Mouse (Mus musculus): Measurements from ENCODE around the gene Slc25a36.

Gene Slc25a36

GRCm38 (mm10) chr9:97046240-97046639 is 64.7 kb downstream of the Slc25a36 start:
- no peak for DNase-seq (ENCODE audit: low spot score in 2 of 2)

DNA sequence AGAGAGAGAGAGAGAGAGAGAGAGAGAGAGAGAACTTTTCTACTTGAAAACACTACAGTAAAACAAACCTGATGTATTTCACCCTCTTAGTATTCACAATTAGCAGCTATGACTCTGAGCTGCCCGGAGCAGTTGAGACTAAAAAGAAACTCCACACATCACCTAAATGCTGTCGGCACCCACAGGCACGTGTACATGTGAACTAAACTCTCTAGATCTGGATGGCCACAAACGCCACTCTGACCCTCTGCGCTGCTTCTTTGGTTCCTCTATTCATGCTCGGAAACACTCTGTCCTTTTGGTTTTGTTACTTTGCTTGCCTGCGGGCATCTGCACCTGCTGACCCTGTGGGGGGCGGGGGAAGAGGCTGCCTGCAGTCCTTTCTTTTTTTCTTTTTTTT is 69.3 kb downstream of the Slc25a36 start:
- DNase-seq (ENCODE audit: low spot score in 2 of 2): no peak

DNA sequence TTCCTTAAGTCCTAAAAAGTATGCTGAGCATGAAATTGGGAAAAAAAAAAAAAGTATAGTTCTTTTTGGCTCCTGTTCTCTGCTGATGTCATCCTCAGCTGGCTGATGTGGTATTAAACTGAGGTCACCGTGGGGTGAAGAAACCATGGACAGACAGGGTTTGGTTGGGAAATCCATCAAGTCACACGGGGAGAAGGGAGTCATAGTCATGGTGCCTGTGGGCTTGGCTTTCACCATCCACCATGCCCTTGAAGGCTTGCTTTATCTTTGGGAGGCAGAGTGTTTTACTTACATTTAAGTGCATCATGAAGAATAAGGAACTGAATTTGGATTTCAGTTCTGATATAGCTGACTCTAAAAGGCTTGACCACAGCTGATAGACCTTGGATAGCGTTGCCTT is 72.9 kb downstream of the Slc25a36 start:
- no peak for DNase-seq (ENCODE audit: low spot score in 2 of 2)

DNA sequence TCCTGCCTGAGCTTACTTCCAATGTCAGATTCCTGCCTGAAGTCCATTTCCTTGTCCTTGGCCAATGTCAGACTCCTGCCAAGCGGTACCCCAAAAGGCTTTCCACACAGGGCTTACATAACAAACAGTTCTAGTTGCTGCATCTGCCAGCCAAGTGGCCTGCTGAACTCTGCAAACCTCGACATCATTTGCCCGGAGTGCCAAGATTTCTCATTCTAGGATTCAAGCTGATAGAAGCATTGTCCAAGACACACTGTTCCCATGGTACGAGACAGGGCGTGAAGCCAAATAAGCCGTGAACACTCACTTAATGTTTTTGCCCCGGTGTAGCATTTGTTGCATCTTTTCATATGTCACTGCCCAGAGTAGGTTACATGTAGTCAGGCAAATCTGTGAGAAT is 74.3 kb downstream of the Slc25a36 start:
- DNase-seq (ENCODE audit: low spot score in 2 of 2): no peak

GRCm38 (mm10) chr9:97027361-97027760 is 83.6 kb downstream of the Slc25a36 start:
- DNase-seq (ENCODE audit: low spot score in 2 of 2): no peak

DNA sequence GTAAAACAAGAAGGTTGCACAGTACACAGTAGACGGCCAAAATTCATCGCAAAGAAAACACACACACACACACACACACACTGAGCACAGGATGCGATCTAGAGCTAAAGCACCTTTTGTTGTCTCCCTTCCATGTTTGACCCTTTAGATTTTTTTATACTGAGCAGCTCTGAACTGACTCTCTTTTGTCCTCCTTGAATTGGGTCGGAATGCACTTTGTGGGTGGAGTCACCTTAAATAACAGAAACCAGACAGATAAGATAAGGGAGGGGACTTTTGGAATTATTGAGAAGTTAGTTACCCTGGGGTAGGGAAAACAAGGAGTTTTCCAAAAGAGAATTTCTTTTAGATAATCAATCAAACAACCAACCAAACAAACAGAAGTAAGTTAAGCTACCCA is 85.0 kb downstream of the Slc25a36 start:
- no peak for DNase-seq (ENCODE audit: low spot score in 2 of 2)
